Mouse (Mus musculus) heart, embryonic 12.5 days (tissue): ENCODE results near the gene Bag5. TPM values are rescaled to one million over a fixed set of nuclear protein-coding genes. Genes with fewer than 3 reads are reported as not detected.
"Not testable (repeated sequence)": the region's sequence is repeated elsewhere in the genome, so short reads cannot be mapped to it uniquely, and the experiment has no call there.

Experiments used
- ATAC-seq: fragments of 200-750 bp; cut with Nextera tagmentation; 2 replicates; pipeline ENCODE4 v1.8.0; 2017; ENCODE audit warnings: moderate TSS enrichment, moderate library complexity; ENCODE audit not compliant: insufficient number of reproducible peaks, low FRiP score
- H3K27ac ChIP-seq: fragments of 300-500 bp; sonication (generic); 2 replicates; pipeline ENCODE4 v1.5.1; 2016; ENCODE audit warnings: mild to moderate bottlenecking, moderate library complexity; ENCODE audit not compliant: poor library complexity, severe bottlenecking
- H3K27me3 ChIP-seq: fragments of 300-500 bp; sonication (generic); replicated peaks from 2 replicates; pipeline ENCODE4 v1.6.1; 2016; ENCODE audit warnings: mild to moderate bottlenecking, moderate library complexity
- H3K36me3 ChIP-seq: fragments of 300-500 bp; sonication (generic); 2 replicates; pipeline ENCODE4 v1.6.1; 2016; ENCODE audit warnings: mild to moderate bottlenecking, moderate library complexity
- H3K4me1 ChIP-seq: fragments of 300-500 bp; sonication (generic); replicated peaks from 2 replicates; pipeline ENCODE4 v1.6.1; 2016; ENCODE audit warnings: mild to moderate bottlenecking
- H3K4me2 ChIP-seq: fragments of 300-500 bp; sonication (generic); 2 replicates; pipeline ENCODE4 v1.6.1; 2016; ENCODE audit warnings: mild to moderate bottlenecking, moderate library complexity
- H3K4me3 ChIP-seq: fragments of 300-500 bp; sonication (generic); 2 replicates; pipeline ENCODE4 v1.5.1; 2016; ENCODE audit warnings: mild to moderate bottlenecking
- H3K9ac ChIP-seq: fragments of 300-500 bp; sonication (generic); 2 replicates; pipeline ENCODE4 v1.6.1; 2016; ENCODE audit warnings: mild to moderate bottlenecking, moderate library complexity
- H3K9me3 ChIP-seq: fragments of 300-500 bp; sonication (generic); replicated peaks from 2 replicates; pipeline ENCODE4 v1.6.1; 2016; ENCODE audit warnings: mild to moderate bottlenecking, moderate library complexity
- WGBS: fragments of 180-500 bp; shearing (Covaris S2); methylation state at CpG from one replicate; pipeline ENCODE4 v1.1.7; 2016; 5-methylcytosine and 5-hydroxymethylcytosine counted together
- polyA plus RNA-seq: library from polyadenylated mRNA; unstranded; fragments of >200 nt; fragmentation: Nextera tagmentation; extraction: Ambion mirVana; gene quantifications from 2 replicates; pipeline ENCODE4 v1.2.1, GENCODE M21; 2016

Bag5 gene
- polyA plus RNA-seq, 1 experiment from 2014 or later = 41.3 TPM

GRCm38 (mm10) chr12:111716505-111716904 lies 3.4 kb upstream of the Bag5 start:
- ATAC-seq = no peak
- Histone ChIP-seq H3K27me3 (no peaks in the 10 kb centered on the region), H3K4me1 (peaks cover 11% of the 10 kb centered on the region), H3K27ac (no peak overlapping the region), H3K9ac (no peak overlapping the region), H3K9me3 (no peaks in the 10 kb centered on the region), H3K36me3 (peaks cover 11% of the 10 kb centered on the region), H3K4me3 (no peak overlapping the region), H3K4me2 (no peak overlapping the region)
- WGBS = 95% methylated on average over 7 of the region's 7 CpGs

GRCm38 (mm10) chr12:111713880-111714279 lies 823 bp upstream of the Bag5 start:
- H3K4me1 ChIP-seq = peaks cover 15% of the 10 kb centered on the region
- H3K4me2 ChIP-seq = peak overlapping the region; percentile 90
- H3K4me3 ChIP-seq = peak overlapping the region; percentile 100
- not testable (repeated sequence) for ATAC-seq, H3K9ac ChIP-seq, H3K9me3 ChIP-seq, H3K27me3 ChIP-seq, H3K27ac ChIP-seq
- H3K36me3 ChIP-seq = peaks cover 31% of the 10 kb centered on the region
- WGBS = 75% methylated on average over 6 of the region's 6 CpGs

GRCm38 (mm10) chr12:111712476-111712875 lies 581 bp downstream of the Bag5 start:
- H3K36me3 ChIP-seq = peaks cover 41% of the 10 kb centered on the region
- WGBS = under 1% methylated on average over 31 of the region's 33 CpGs

GRCm38 (mm10) chr12:111710091-111710490 lies 3.0 kb downstream of the Bag5 start:
- Histone ChIP-seq H3K4me3 (no peak overlapping the region), H3K4me2 (no peak overlapping the region), H3K27ac (no peak overlapping the region), H3K36me3 (peaks cover 33% of the 10 kb centered on the region), H3K27me3 (no peaks in the 10 kb centered on the region), H3K4me1 (peaks cover 38% of the 10 kb centered on the region), H3K9ac (no peak overlapping the region), H3K9me3 (no peaks in the 10 kb centered on the region)
- ATAC-seq = no peak
- WGBS = 81% methylated on average over 10 of the region's 10 CpGs

More at GRCm38 (mm10) chr12:111712476-111712875, 581 bp downstream of the Bag5 start:
- H3K4me2 ChIP-seq = peak overlapping the region; percentile 90
- no peaks in the 10 kb centered on the region for H3K27me3 ChIP-seq
- peak overlapping the region; percentile 100 for H3K4me3 ChIP-seq
- peak; percentile 31 for ATAC-seq
- peak overlapping the region; percentile 99 for H3K9ac ChIP-seq
- peak overlapping the region; percentile 81 for H3K27ac ChIP-seq
- no peaks in the 10 kb centered on the region for H3K9me3 ChIP-seq
- peaks cover 23% of the 10 kb centered on the region for H3K4me1 ChIP-seq

- Histone ChIP-seq H3K4me3 (no peak overlapping the region), H3K4me1 (peaks cover 44% of the 10 kb centered on the region), H3K4me2 (no peak overlapping the region), H3K27ac (no peak overlapping the region), H3K27me3 (no peaks in the 10 kb centered on the region), H3K36me3 (peaks cover 33% of the 10 kb centered on the region), H3K9me3 (no peaks in the 10 kb centered on the region), H3K9ac (no peak overlapping the region)
- ATAC-seq = no peak
- WGBS = 75% methylated on average over 4 of the region's 4 CpGs
These were observed 4.9 kb downstream of the Bag5 start for GRCm38 (mm10) chr12:111708181-111708580.

GRCm38 (mm10) chr12:111705186-111705973 lies 7.7 kb downstream of the Bag5 start:
- H3K4me2 ChIP-seq = peak overlapping the region; percentile 27; the same call in 1 of the 2 replicates
- no peaks in the 10 kb centered on the region for H3K9me3 ChIP-seq
- peak overlapping the region; percentile 50 for H3K27ac ChIP-seq
- H3K9ac ChIP-seq = 0 out of 2 replicates have a peak overlapping the region, but pooled peaks have one; percentile 38
- 51% methylated on average over 15 of the region's 15 CpGs for WGBS
- H3K4me3 ChIP-seq = no peak overlapping the region
- H3K27me3 ChIP-seq = no peaks in the 10 kb centered on the region
- peak; percentile 54; the same call in 1 of the 2 replicates for ATAC-seq
- peaks cover 32% of the 10 kb centered on the region for H3K4me1 ChIP-seq
- H3K36me3 ChIP-seq = peaks cover 24% of the 10 kb centered on the region

GRCm38 (mm10) chr12:111704609-111705008 lies 8.4 kb downstream of the Bag5 start:
- Histone ChIP-seq H3K4me2 (peak overlapping the region; percentile 27; the same call in 1 of the 2 replicates), H3K9ac (0 out of 2 replicates have a peak overlapping the region, but pooled peaks have one; percentile 38), H3K27me3 (no peaks in the 10 kb centered on the region), H3K9me3 (no peaks in the 10 kb centered on the region), H3K27ac (peak overlapping the region; percentile 50), H3K4me3 (no peak overlapping the region), H3K36me3 (peaks cover 17% of the 10 kb centered on the region), H3K4me1 (peaks cover 32% of the 10 kb centered on the region)
- 37% methylated on average over 9 of the region's 9 CpGs for WGBS
- peak; percentile 56; the same call in 1 of the 2 replicates for ATAC-seq

GRCm38 (mm10) chr12:111703301-111703700 lies 9.8 kb downstream of the Bag5 start:
- Histone ChIP-seq H3K9ac (no peak overlapping the region), H3K36me3 (peaks cover 5% of the 10 kb centered on the region), H3K4me2 (no peak overlapping the region), H3K4me1 (peaks cover 35% of the 10 kb centered on the region), H3K27ac (no peak overlapping the region), H3K9me3 (no peaks in the 10 kb centered on the region), H3K27me3 (no peaks in the 10 kb centered on the region), H3K4me3 (no peak overlapping the region)
- 72% methylated on average over 3 of the region's 3 CpGs for WGBS
- ATAC-seq = no peak

GRCm38 (mm10) chr12:111700920-111701458 lies 12.1 kb downstream of the Bag5 start:
- no peak overlapping the region for H3K4me2 ChIP-seq
- H3K36me3 ChIP-seq = no peaks in the 10 kb centered on the region
- H3K9ac ChIP-seq = no peak overlapping the region
- H3K4me1 ChIP-seq = peaks cover 32% of the 10 kb centered on the region
- H3K9me3 ChIP-seq = no peaks in the 10 kb centered on the region
- H3K4me3 ChIP-seq = no peak overlapping the region
- no peak for ATAC-seq
- H3K27me3 ChIP-seq = no peaks in the 10 kb centered on the region
- 61% methylated on average over 9 of the region's 9 CpGs for WGBS
- H3K27ac ChIP-seq = no peak overlapping the region

GRCm38 (mm10) chr12:111699542-111699941 lies 13.5 kb downstream of the Bag5 start:
- Histone ChIP-seq H3K4me3 (no peak overlapping the region), H3K9me3 (no peaks in the 10 kb centered on the region), H3K27me3 (no peaks in the 10 kb centered on the region), H3K36me3 (no peaks in the 10 kb centered on the region), H3K4me2 (no peak overlapping the region), H3K9ac (no peak overlapping the region), H3K4me1 (peaks cover 26% of the 10 kb centered on the region), H3K27ac (no peak overlapping the region)
- 77% methylated on average over 4 of the region's 4 CpGs for WGBS
- no peak for ATAC-seq

GRCm38 (mm10) chr12:111698346-111698913 lies 14.6 kb downstream of the Bag5 start:
- H3K4me2 ChIP-seq = no peak overlapping the region
- no peaks in the 10 kb centered on the region for H3K9me3 ChIP-seq
- 74% methylated on average over 6 of the region's 6 CpGs for WGBS
- H3K9ac ChIP-seq = peak overlapping the region; percentile 34; the same call in 1 of the 2 replicates
- H3K4me1 ChIP-seq = peaks cover 33% of the 10 kb centered on the region
- H3K4me3 ChIP-seq = no peak overlapping the region
- H3K27me3 ChIP-seq = no peaks in the 10 kb centered on the region
- no peak overlapping the region for H3K27ac ChIP-seq
- H3K36me3 ChIP-seq = no peaks in the 10 kb centered on the region
- no peak for ATAC-seq
